Mouse (Mus musculus): ENCODE results near the gene Adcy2. TPM values are rescaled to one million over a fixed set of nuclear protein-coding genes. Genes with fewer than 3 reads are reported as not detected.
A peak's percentile ranks its signal among the peaks of the same experiment; 100 is the strongest.

Adcy2 gene
- 0.46 and 0.48 TPM in 2 replicates for polyA plus RNA-seq (2015; fragmentation: Nextera tagmentation; extraction: Ambion mirVana)

- Histone ChIP-seq H3K36me3 (replicated peaks) (no peaks in the 10 kb centered on the region), H3K4me2 (peak within 1 kb of the TSS; percentile 56), H3K9me3 (replicated peaks) (no peaks in the 10 kb centered on the region), H3K9ac (no peak within 1 kb of the TSS), H3K27me3 (peaks cover 40% of the 10 kb centered on the region), H3K27ac (replicated peaks) (no peak within 1 kb of the TSS), H3K4me3 (replicated peaks) (peak within 1 kb of the TSS; percentile 46), H3K4me1 (replicated peaks) (no peaks in the 10 kb centered on the region)
- peak; percentile 41; the same call in 1 of the 2 replicates for ATAC-seq (ENCODE audit: insufficient read depth)
- under 1% methylated on average over 94 of the region's 106 CpGs for WGBS (ENCODE audit: insufficient replicate concordance)
Observed at GRCm38 (mm10) chr13:68998918-68999801, at the start of gene Adcy2. TSS of gene Adcy2 (minus strand) at chr13:68999541.

DNA sequence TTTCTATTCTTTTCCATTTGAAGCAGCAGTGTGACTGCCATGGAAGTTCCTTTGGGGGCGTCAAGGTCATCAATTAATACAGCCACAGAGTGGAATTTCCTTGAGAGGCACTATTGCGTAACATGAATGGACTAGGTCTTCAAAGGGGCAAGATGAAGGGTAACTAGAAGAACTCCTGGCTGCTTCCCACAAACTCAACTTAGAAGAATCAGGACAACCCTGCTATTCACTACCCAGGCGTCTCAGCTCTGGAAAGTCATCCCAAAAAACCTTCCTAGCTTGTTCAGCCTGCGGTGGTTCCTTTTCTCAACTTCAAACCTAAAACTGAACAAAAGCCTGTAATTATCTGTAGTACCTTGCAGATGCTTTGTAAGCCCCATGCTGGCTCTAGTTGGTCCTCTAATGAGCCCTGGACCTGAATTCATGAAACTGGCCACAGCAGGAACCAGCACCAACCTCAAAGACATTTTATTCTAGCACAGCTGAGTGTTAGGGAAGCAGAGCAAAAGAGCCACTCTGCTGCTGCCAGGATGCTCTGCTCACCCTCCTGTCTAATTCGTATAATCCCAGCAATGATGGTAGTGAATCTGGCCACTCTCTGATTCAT lies 37.8 kb upstream of the Adcy2 start:
- Histone ChIP-seq H3K9ac (no peak overlapping the region), H3K36me3 (replicated peaks) (no peaks in the 10 kb centered on the region), H3K27me3 (no peaks in the 10 kb centered on the region), H3K4me1 (replicated peaks) (no peaks in the 10 kb centered on the region), H3K4me3 (replicated peaks) (no peak overlapping the region), H3K4me2 (no peak overlapping the region), H3K27ac (replicated peaks) (no peak overlapping the region), H3K9me3 (replicated peaks) (no peaks in the 10 kb centered on the region)
- 62% methylated on average over 5 of the region's 5 CpGs for WGBS (ENCODE audit: insufficient replicate concordance)
- ATAC-seq (ENCODE audit: insufficient read depth), result no peak

- H3K9me3 ChIP-seq (replicated peaks), result no peaks in the 10 kb centered on the region
- H3K9ac ChIP-seq, result no peak overlapping the region
- no peak overlapping the region for H3K27ac ChIP-seq (replicated peaks)
- no peaks in the 10 kb centered on the region for H3K36me3 ChIP-seq (replicated peaks)
- 53% methylated on average over 1 of the region's 1 CpGs for WGBS (ENCODE audit: insufficient replicate concordance)
- no peak overlapping the region for H3K4me2 ChIP-seq
- H3K27me3 ChIP-seq, result no peaks in the 10 kb centered on the region
- no peak for ATAC-seq (ENCODE audit: insufficient read depth)
- no peaks in the 10 kb centered on the region for H3K4me1 ChIP-seq (replicated peaks)
- no peak overlapping the region for H3K4me3 ChIP-seq (replicated peaks)
Observed at GRCm38 (mm10) chr13:69034621-69035020, 35.3 kb upstream of the Adcy2 start.

GRCm38 (mm10) chr13:69033532-69033931 lies 34.2 kb upstream of the Adcy2 start:
- Histone ChIP-seq H3K27ac (replicated peaks) (no peak overlapping the region), H3K9me3 (replicated peaks) (no peaks in the 10 kb centered on the region), H3K36me3 (replicated peaks) (no peaks in the 10 kb centered on the region), H3K4me3 (replicated peaks) (no peak overlapping the region), H3K4me1 (replicated peaks) (no peaks in the 10 kb centered on the region), H3K27me3 (no peaks in the 10 kb centered on the region), H3K9ac (no peak overlapping the region), H3K4me2 (no peak overlapping the region)
- ATAC-seq (ENCODE audit: insufficient read depth), result no peak
- 60% methylated on average over 7 of the region's 7 CpGs for WGBS (ENCODE audit: insufficient replicate concordance)

- no peak overlapping the region for H3K27ac ChIP-seq (replicated peaks)
- no peak for ATAC-seq (ENCODE audit: insufficient read depth)
- WGBS (ENCODE audit: insufficient replicate concordance), result 57% methylated on average over 4 of the region's 4 CpGs
Observed at GRCm38 (mm10) chr13:69029078-69029757, 29.9 kb upstream of the Adcy2 start.

GRCm38 (mm10) chr13:69024964-69025363 lies 25.6 kb upstream of the Adcy2 start:
- no peaks in the 10 kb centered on the region for H3K9me3 ChIP-seq (replicated peaks)
- WGBS (ENCODE audit: insufficient replicate concordance), result 45% methylated on average over 2 of the region's 2 CpGs
- no peaks in the 10 kb centered on the region for H3K4me1 ChIP-seq (replicated peaks)
- H3K36me3 ChIP-seq (replicated peaks), result no peaks in the 10 kb centered on the region
- no peak overlapping the region for H3K9ac ChIP-seq
- no peak overlapping the region for H3K27ac ChIP-seq (replicated peaks)
- no peak overlapping the region for H3K4me2 ChIP-seq
- no peak overlapping the region for H3K4me3 ChIP-seq (replicated peaks)
- ATAC-seq (ENCODE audit: insufficient read depth), result no peak
- no peaks in the 10 kb centered on the region for H3K27me3 ChIP-seq

More at GRCm38 (mm10) chr13:69029078-69029757, 29.9 kb upstream of the Adcy2 start:
- Histone ChIP-seq H3K9ac (no peak overlapping the region), H3K4me3 (replicated peaks) (no peak overlapping the region), H3K4me2 (no peak overlapping the region), H3K9me3 (replicated peaks) (no peaks in the 10 kb centered on the region), H3K27me3 (no peaks in the 10 kb centered on the region), H3K4me1 (replicated peaks) (no peaks in the 10 kb centered on the region), H3K36me3 (replicated peaks) (no peaks in the 10 kb centered on the region)

DNA sequence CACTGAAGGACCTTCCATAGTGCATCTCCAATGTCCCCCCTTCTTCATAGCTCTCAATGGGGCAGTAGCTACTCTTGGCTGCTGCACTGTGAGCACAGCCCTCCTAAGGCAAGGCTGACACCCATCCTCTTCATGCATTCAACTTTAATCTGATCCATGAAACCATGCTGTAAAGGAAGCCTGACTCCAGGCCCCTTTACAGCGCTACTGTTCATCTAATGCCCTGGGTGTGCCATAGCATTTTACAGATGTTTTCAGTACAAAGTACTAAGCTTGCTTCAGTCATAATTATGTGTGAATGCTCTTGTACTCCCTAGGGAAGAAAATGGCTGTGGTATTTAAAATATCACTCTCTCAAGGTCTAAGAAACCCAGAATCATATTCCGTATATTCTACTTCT lies 23.9 kb upstream of the Adcy2 start:
- whole genome bisulfite sequencing (ENCODE audit: insufficient replicate concordance), result 77% methylated on average over 2 of the region's 2 CpGs

DNA sequence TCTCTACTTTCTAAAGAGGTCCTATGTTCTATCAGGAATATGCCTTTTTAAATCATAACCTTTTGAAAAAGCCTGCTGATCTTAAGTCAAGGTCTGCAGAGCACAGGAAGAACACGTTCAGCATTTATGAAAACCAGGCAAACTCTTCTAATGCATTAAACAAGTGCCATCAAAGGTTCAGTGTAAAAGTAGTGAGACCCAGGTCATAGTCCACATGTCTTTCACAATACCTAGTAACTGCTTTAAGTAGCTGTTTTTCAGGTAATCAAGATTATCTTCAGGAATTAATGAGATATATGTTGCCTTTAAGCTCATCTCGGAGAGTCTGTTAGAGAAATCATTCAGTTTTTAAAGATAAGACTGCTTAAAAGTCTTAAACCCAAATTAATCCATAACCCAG lies 21.2 kb upstream of the Adcy2 start:
- no peak overlapping the region for H3K9ac ChIP-seq
- no peak overlapping the region for H3K27ac ChIP-seq (replicated peaks)
- ATAC-seq (ENCODE audit: insufficient read depth), result no peak
- H3K4me3 ChIP-seq (replicated peaks), result no peak overlapping the region
- no peaks in the 10 kb centered on the region for H3K27me3 ChIP-seq
- H3K36me3 ChIP-seq (replicated peaks), result no peaks in the 10 kb centered on the region
- H3K4me1 ChIP-seq (replicated peaks), result no peaks in the 10 kb centered on the region
- WGBS (ENCODE audit: insufficient replicate concordance), result 41% methylated on average over 2 of the region's 2 CpGs
- H3K4me2 ChIP-seq, result no peak overlapping the region
- no peaks in the 10 kb centered on the region for H3K9me3 ChIP-seq (replicated peaks)

More for the DNA sequence above, 23.9 kb upstream of the Adcy2 start:
- no peak overlapping the region for H3K9ac ChIP-seq
- no peaks in the 10 kb centered on the region for H3K36me3 ChIP-seq (replicated peaks)
- no peak for ATAC-seq (ENCODE audit: insufficient read depth)
- no peak overlapping the region for H3K27ac ChIP-seq (replicated peaks)
- H3K4me3 ChIP-seq (replicated peaks), result no peak overlapping the region
- no peaks in the 10 kb centered on the region for H3K4me1 ChIP-seq (replicated peaks)
- no peaks in the 10 kb centered on the region for H3K27me3 ChIP-seq
- no peaks in the 10 kb centered on the region for H3K9me3 ChIP-seq (replicated peaks)
- H3K4me2 ChIP-seq, result no peak overlapping the region

DNA sequence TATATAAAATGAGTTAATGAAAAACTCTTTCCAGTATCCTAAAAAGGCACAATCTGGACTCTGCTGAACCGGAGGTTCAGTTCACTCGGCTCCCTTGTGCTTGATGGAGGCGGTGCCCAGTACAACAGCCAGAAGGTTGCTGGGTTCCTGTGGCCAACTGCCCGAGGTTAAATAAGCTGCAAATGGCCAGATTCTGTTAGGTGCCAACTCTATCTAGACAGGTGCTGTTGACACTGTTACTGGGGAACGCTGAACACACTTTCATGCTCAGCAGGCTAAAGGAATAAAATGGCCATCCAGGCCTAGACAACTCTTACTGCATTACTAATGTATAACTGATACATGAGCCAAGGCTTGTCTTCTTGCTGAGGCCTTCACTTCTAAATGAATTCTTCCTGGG lies 7.6 kb upstream of the Adcy2 start:
- Histone ChIP-seq H3K9ac (no peak overlapping the region), H3K4me2 (no peak overlapping the region), H3K27me3 (no peaks in the 10 kb centered on the region), H3K4me3 (replicated peaks) (no peak overlapping the region), H3K9me3 (replicated peaks) (no peaks in the 10 kb centered on the region), H3K36me3 (replicated peaks) (no peaks in the 10 kb centered on the region), H3K4me1 (replicated peaks) (no peaks in the 10 kb centered on the region), H3K27ac (replicated peaks) (no peak overlapping the region)
- ATAC-seq (ENCODE audit: insufficient read depth), result no peak
- WGBS (ENCODE audit: insufficient replicate concordance), result 62% methylated on average over 5 of the region's 5 CpGs

- H3K4me1 ChIP-seq (replicated peaks), result no peaks in the 10 kb centered on the region
- no peaks in the 10 kb centered on the region for H3K36me3 ChIP-seq (replicated peaks)
- no peaks in the 10 kb centered on the region for H3K27me3 ChIP-seq
- 56% methylated on average over 4 of the region's 4 CpGs for WGBS (ENCODE audit: insufficient replicate concordance)
- no peaks in the 10 kb centered on the region for H3K9me3 ChIP-seq (replicated peaks)
- no peak overlapping the region for H3K27ac ChIP-seq (replicated peaks)
- ATAC-seq (ENCODE audit: insufficient read depth), result no peak
- no peak overlapping the region for H3K4me2 ChIP-seq
- H3K9ac ChIP-seq, result no peak overlapping the region
- H3K4me3 ChIP-seq (replicated peaks), result no peak overlapping the region
Observed at GRCm38 (mm10) chr13:69006091-69006490, 6.8 kb upstream of the Adcy2 start.

- H3K4me2 ChIP-seq, result no peak overlapping the region
- H3K9ac ChIP-seq, result no peak overlapping the region
- ATAC-seq (ENCODE audit: insufficient read depth), result no peak
- no peaks in the 10 kb centered on the region for H3K9me3 ChIP-seq (replicated peaks)
- 52% methylated on average over 4 of the region's 4 CpGs for WGBS (ENCODE audit: insufficient replicate concordance)
- H3K4me3 ChIP-seq (replicated peaks), result no peak overlapping the region
- peaks cover 14% of the 10 kb centered on the region for H3K27me3 ChIP-seq
- H3K36me3 ChIP-seq (replicated peaks), result no peaks in the 10 kb centered on the region
- no peaks in the 10 kb centered on the region for H3K4me1 ChIP-seq (replicated peaks)
- H3K27ac ChIP-seq (replicated peaks), result no peak overlapping the region
Observed at GRCm38 (mm10) chr13:69004406-69004805, 5.1 kb upstream of the Adcy2 start.
